Mouse (Mus musculus): ENCODE data around the gene Psmc4. TPM values are rescaled to one million over a fixed set of nuclear protein-coding genes. Genes with fewer than 3 reads are reported as not detected.

Gene Psmc4
- polyA plus RNA-seq, 1 experiment from 2014 or later = 238 TPM

Other genes with a start within 250 kb of the Psmc4 start
- 1.2 and 1.4 TPM in 2 replicates for gene Zfp626, start 242.9 kb downstream of the Psmc4 start, polyA plus RNA-seq (2015; fragmentation: Nextera tagmentation; extraction: Ambion mirVana)
- gene Zfp59, start 211.5 kb downstream of the Psmc4 start, polyA plus RNA-seq (2015; fragmentation: Nextera tagmentation; extraction: Ambion mirVana) = 5.4 and 5.7 TPM in 2 replicates
- gene Zfp607a, start 192.6 kb downstream of the Psmc4 start, polyA plus RNA-seq (2015; fragmentation: Nextera tagmentation; extraction: Ambion mirVana) = 4.2 and 4.3 TPM in 2 replicates
- gene Zfp974, start 120.6 kb downstream of the Psmc4 start, polyA plus RNA-seq (2015; fragmentation: Nextera tagmentation; extraction: Ambion mirVana) = 7.5 and 7.6 TPM in 2 replicates
- gene Zfp780b, start 70.9 kb downstream of the Psmc4 start, polyA plus RNA-seq (2015; fragmentation: Nextera tagmentation; extraction: Ambion mirVana) = 12.9 and 14.3 TPM in 2 replicates
- 2.4 and 2.5 TPM in 2 replicates for gene Zfp850, start 36.0 kb downstream of the Psmc4 start, polyA plus RNA-seq (2015; fragmentation: Nextera tagmentation; extraction: Ambion mirVana)
- gene Fcgbp, start 21.1 kb upstream of the Psmc4 start, polyA plus RNA-seq (2015; fragmentation: Nextera tagmentation; extraction: Ambion mirVana) = 0.65 and 3.8 TPM in 2 replicates
- 0.05 and 0.12 TPM in 2 replicates for gene 9530053A07Rik, start 79.4 kb upstream of the Psmc4 start, polyA plus RNA-seq (2015; fragmentation: Nextera tagmentation; extraction: Ambion mirVana)
- 62.4 and 71.5 TPM in 2 replicates for gene Fbl, start 119.6 kb upstream of the Psmc4 start, polyA plus RNA-seq (2015; fragmentation: Nextera tagmentation; extraction: Ambion mirVana)
- gene Dyrk1b, start 129.4 kb upstream of the Psmc4 start, polyA plus RNA-seq (2015; fragmentation: Nextera tagmentation; extraction: Ambion mirVana) = 7.7 and 8.9 TPM in 2 replicates
- 0.68 and 0.94 TPM in 2 replicates for gene Eid2, start 217.8 kb upstream of the Psmc4 start, polyA plus RNA-seq (2015; fragmentation: Nextera tagmentation; extraction: Ambion mirVana)
- 6.6 and 7.3 TPM in 2 replicates for gene Eid2b, start 227.6 kb upstream of the Psmc4 start, polyA plus RNA-seq (2015; fragmentation: Nextera tagmentation; extraction: Ambion mirVana)
- not detected in 2 replicates for gene Selenov, start 241.1 kb upstream of the Psmc4 start, polyA plus RNA-seq (2015; fragmentation: Nextera tagmentation; extraction: Ambion mirVana)

All from heart, embryonic 16.5 days (tissue).